Mouse (Mus musculus): ENCODE data around the gene Car5a. TPM values are rescaled to one million over a fixed set of nuclear protein-coding genes. Genes with fewer than 3 reads are reported as not detected.

Gene Car5a
- polyA plus RNA-seq, 1 experiment from 2014 or later = not detected

DNA sequence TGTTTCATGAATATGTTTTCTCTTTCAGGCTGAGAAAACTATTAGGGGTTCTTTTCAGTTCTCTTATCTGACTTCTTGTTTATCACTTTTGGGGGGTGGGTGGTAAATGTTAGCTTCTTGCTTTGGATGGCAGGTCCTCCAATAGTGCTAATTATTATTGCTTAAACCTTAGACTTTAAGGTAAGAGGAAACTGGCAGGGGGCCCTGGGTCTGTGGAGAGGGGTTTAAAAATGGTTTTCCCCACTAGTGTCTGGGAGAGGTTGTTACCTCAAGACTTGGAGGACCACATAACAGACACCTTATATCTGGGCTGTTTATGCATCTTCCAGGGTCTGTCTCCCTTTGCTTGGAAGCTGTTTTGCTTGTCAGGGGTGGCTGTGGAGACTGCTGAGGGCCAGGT, 7.4 kb upstream of the Car5a start:
- 0 out of 2 replicates have a peak overlapping the region, but pooled peaks have one; percentile 38 for H3K27ac ChIP-seq
- peak overlapping the region; percentile 93 for H3K4me3 ChIP-seq
- H3K36me3 ChIP-seq = peaks cover 23% of the 10 kb centered on the region
- H3K4me1 ChIP-seq = peaks cover 75% of the 10 kb centered on the region
- DNase-seq (ENCODE audit: low spot score) = no peak
- no peaks in the 10 kb centered on the region for H3K9me3 ChIP-seq
- H3K27me3 ChIP-seq (ENCODE audit: insufficient read depth, poor library complexity, severe bottlenecking) = no peaks in the 10 kb centered on the region

DNA sequence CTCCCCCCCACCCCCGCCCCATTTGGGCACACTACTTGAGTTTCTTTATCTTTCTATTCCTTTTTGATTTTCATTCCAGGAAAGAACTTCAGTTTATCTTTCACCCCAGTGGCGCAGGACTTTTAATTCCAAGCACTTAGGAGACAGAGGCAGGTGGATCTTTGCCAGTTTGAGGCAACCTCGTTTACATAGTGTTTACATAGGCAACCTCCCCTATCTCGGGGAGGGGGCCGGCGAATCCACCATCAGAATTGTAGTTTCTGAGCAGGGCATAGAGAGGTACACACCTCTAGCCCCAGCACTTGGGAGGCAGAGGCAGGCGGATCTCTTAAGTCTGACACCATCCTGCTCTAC, 6.9 kb upstream of the Car5a start:
- H3K27ac ChIP-seq = peak overlapping the region; percentile 97
- no peak for DNase-seq (ENCODE audit: low spot score)
- peak overlapping the region; percentile 93 for H3K4me3 ChIP-seq
- H3K9me3 ChIP-seq = no peaks in the 10 kb centered on the region
- H3K4me1 ChIP-seq = peaks cover 75% of the 10 kb centered on the region
- peaks cover 23% of the 10 kb centered on the region for H3K36me3 ChIP-seq
- 26% methylated on average over 7 of the region's 7 CpGs for WGBS
- H3K27me3 ChIP-seq (ENCODE audit: insufficient read depth, poor library complexity, severe bottlenecking) = no peaks in the 10 kb centered on the region

DNA sequence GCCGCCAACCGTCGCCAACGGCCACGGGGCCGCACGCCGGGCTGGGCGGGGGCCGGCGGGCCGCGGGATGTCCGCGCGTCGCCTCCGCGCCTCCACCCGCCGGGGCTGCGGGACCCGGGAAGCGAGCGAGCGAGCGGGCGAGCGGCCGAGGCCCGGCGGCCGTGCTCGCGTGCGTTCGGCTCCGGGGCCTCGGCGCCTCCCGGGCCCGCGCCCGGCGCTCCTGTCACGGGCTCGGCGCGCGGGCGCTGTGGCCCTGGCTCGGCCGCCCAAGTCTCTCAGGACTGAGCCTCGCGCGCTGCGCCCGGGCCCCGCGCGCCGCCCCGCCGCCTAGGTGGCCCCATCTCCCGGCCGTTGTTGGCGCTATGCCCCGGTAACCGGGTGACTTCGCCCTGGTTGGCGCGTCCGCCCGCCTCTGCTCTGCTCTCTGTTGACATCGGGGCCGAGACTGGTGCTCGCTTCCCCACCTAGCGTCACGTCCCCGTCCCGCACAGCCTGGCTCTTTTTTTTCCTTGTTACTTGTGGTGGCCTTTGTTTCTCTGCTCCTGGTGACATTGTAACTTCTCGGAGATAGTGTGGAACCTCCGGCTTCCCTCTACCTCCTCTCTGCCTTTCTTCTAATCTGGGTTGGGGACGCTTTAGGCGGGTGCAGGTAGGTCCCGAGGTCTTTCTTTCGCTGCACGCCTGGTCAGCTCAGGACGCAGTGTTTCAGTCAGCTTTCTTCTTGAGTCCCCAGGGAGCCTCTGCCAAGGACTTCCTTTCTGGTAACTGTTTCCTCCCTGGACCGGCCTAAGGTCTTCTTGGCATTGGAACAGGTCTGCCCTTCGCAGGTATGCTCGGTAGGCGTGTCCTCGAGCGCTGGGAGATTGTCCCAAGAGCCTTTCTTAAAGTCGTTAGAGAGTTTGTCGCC, 6.3 kb upstream of the Car5a start:
- no peaks in the 10 kb centered on the region for H3K27me3 ChIP-seq (ENCODE audit: insufficient read depth, poor library complexity, severe bottlenecking)

DNA sequence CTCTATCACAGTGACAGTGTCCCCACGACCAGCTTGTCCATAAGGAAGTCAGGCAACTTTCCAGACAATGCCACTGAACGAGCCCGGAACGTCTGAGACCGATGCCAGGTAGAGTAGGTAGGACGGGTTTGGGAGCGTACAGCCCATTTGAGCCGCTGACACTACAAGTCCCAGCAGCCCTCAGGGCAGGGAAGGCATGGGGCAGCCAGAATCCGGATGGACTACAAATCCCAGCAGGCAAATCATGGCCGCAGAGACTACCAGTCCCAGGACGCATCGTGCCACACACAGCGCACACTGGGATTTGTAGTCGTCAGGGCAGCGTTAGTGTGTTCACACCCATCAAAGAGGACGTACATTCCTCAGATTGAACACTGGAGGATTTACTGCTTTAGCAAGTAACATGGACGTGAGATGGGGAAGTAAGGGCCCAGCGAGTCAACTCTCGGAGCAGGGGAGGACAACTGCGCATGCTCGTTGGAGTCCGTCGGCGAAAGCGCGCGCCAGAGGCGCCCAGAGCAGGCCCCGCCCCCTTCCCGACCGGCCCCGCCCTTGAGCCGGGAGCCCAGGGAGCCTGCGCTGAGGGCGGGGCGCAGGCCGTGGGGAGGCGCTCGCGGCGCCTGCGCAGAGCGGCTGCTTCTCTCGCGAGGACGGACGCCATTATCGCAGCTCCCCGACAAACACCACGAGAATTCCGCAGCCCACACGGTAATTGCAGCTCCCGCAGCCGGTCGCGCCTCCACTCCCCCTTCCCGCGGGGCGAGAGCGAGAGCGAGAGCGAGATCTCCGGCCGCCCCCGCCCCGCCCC, 5.4 kb upstream of the Car5a start:
- no peaks in the 10 kb centered on the region for H3K27me3 ChIP-seq (ENCODE audit: insufficient read depth, poor library complexity, severe bottlenecking)
- under 1% methylated on average over 66 of the region's 66 CpGs for WGBS
- H3K36me3 ChIP-seq = peaks cover 14% of the 10 kb centered on the region
- peak; percentile 99 for DNase-seq (ENCODE audit: low spot score)
- H3K9me3 ChIP-seq = no peaks in the 10 kb centered on the region
- peak overlapping the region; percentile 93 for H3K4me3 ChIP-seq
- H3K4me1 ChIP-seq = peaks cover 62% of the 10 kb centered on the region
- peak overlapping the region; percentile 97 for H3K27ac ChIP-seq

More for the DNA sequence above, 6.3 kb upstream of the Car5a start:
- Histone ChIP-seq H3K27ac (peak overlapping the region; percentile 97), H3K9me3 (no peaks in the 10 kb centered on the region), H3K36me3 (peaks cover 21% of the 10 kb centered on the region), H3K4me3 (peak overlapping the region; percentile 93), H3K4me1 (peaks cover 70% of the 10 kb centered on the region)
- WGBS = 3% methylated on average over 86 of the region's 97 CpGs
- DNase-seq (ENCODE audit: low spot score) = no peak

DNA sequence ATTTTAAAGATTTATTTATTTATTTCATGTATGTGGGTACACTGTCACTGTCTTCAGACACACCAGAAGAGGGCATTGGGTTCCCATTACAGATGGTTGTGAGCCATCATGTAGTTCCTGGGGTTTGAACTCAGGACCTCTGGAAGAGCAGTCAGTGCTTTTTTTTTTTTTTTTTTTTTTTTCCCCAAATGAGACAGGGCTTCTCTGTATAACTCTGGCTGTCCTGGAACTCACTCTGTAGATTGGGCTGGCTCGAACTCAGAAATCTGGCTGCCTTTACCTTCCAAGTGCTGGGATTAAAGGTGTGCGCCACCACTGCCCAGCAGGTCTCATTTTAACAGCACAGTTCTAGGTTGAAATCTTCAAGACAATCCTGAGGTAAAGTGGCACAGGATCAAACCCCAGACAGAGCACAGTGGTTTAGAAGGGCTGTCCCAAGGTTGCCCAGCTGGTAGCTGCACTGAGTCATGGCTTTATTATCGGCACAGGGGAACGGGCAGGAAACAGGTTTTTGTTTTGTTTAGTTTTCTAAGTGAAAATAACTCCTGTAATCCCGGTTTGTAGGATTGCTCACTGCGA, 4.6 kb upstream of the Car5a start, which contains the start of gene Banp:
Gene Banp (plus strand): TSS at position 529 of the 579 bp plus-strand sequence.
- WGBS = 59% methylated on average over 6 of the region's 6 CpGs
- DNase-seq (ENCODE audit: low spot score) = no peak
- Histone ChIP-seq H3K9me3 (no peaks in the 10 kb centered on the region), H3K27ac (peak within 1 kb of the TSS; percentile 97), H3K36me3 (peaks cover 9% of the 10 kb centered on the region), H3K4me3 (peak within 1 kb of the TSS; percentile 93), H3K4me1 (peaks cover 54% of the 10 kb centered on the region), H3K27me3 (ENCODE audit: insufficient read depth, poor library complexity, severe bottlenecking) (no peaks in the 10 kb centered on the region; the same call in 1 of the 2 replicates)

DNA sequence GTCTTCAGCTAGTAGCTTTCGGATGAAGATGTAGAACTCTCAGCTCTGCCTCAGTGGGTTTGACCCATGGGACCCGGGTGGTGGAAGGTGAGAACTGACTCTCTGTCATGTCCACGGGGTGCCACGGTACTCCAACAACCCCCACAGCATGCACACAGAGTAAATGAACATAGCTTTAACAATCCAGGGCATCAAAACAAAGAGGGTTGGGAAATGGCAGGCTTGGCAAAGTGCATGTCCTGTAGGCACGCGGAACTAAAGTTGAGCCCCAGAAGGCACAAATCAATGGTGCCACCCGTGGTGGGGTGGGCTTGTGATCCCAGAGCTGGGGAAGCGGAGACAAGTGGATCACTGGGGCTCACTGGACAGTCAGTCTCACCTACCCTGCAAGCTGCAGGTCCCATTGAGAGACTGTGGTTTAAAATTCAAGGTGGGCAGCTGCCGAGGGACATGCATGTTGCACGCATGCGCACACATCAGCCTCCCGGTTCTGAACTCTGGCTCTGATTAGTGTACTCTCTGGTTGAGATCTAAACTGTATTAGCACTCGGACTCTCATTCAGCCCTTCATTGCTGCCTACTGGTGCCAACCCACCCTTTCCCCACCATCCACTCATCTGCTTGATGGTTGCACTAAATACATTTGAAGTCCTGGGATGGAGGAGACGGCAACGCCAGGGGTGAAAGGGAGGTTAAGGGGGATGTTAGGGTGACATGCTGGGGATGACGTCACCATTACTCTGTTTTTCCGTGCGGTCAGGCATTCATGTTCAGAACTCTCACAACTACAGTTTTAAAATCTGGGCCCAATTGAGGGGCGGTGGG, 3.8 kb upstream of the Car5a start:
- 51% methylated on average over 19 of the region's 19 CpGs for WGBS
- no peak for DNase-seq (ENCODE audit: low spot score)
- H3K4me1 ChIP-seq = peaks cover 47% of the 10 kb centered on the region
- peak overlapping the region; percentile 54 for H3K4me3 ChIP-seq
- H3K36me3 ChIP-seq = peaks cover 2% of the 10 kb centered on the region; the same call in 1 of the 2 replicates
- no peaks in the 10 kb centered on the region; the same call in 1 of the 2 replicates for H3K27me3 ChIP-seq (ENCODE audit: insufficient read depth, poor library complexity, severe bottlenecking)
- H3K27ac ChIP-seq = peak overlapping the region; percentile 85
- no peaks in the 10 kb centered on the region for H3K9me3 ChIP-seq

DNA sequence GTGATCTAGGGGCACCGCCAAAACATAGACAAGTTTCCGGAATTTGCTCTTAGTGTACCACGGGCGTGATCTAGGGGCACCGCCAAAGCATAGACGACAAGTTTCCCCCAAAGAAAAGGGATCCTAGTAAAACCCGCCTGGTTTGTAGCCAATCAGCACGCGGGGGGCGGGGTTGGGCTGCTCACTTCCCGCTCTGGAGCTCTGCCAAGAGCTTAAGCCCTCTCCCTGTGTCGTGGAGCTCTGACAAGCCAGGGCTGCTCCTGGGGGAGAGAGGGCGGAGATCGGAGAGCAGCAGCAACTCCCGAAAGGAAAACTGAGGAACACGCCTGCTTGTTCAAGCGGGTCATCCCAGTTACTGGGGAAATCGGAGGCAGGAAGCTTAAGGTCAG, 3.0 kb upstream of the Car5a start:
- peak overlapping the region; percentile 85 for H3K27ac ChIP-seq
- DNase-seq (ENCODE audit: low spot score) = peak; percentile 97
- H3K9me3 ChIP-seq = no peaks in the 10 kb centered on the region
- H3K4me1 ChIP-seq = peaks cover 43% of the 10 kb centered on the region
- H3K27me3 ChIP-seq (ENCODE audit: insufficient read depth, poor library complexity, severe bottlenecking) = no peaks in the 10 kb centered on the region; the same call in 1 of the 2 replicates
- WGBS = under 1% methylated on average over 18 of the region's 18 CpGs
- peak overlapping the region; percentile 54 for H3K4me3 ChIP-seq
- H3K36me3 ChIP-seq = no peaks in the 10 kb centered on the region

DNA sequence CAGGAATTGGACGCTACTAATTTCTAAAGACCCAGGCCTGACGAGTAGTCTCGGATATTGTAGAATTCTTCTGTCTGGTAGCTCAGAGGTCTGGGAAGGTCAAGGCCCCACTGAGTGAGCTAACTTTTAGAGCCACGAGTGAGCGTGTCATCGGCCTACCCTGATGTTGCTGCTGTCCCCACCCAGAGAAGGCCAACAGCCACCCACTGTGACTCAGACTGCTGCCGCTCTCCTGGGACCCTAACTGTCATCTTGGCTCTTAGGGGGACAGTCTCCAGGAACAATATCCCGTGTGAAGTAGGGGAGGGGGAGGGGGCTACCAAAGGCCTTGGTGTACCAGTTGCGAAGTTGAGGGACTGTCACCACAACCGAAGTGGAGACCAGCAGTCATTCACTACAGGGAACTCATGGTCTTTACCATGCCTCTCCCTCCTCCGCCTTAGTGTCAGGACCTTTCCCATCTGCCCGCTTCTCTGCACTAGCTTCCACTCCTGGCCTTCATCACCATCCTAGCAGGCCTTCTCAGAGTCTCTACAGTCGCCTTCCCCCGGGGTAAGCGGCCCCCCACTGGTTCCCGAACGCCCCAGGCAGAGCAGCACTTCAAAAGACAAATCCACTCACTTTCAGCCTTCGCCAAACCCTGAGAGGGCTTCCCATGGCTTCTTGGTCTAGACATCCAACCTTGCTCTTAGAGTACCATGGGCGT, 2.5 kb upstream of the Car5a start:
- peak overlapping the region; percentile 85 for H3K27ac ChIP-seq
- WGBS = 28% methylated on average over 19 of the region's 19 CpGs

DNA sequence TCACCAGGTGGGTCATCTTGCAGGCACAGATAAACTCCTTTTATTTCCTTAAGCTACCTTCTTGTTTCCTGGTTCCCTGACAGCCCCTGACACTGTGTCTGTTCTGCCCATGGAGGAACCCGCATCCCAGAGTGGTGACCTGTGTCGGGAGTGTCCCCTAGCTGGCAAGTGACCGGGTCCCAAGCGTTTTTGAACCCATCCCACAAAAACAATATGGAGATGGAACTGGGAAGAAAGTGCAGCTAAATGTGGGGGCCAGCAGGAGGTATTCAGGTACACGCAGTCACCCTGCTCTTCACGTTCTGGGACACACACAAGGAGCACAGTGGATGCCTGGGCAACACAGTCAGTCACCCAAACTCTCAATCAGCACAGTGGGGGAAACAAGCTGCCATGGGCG, 1.6 kb upstream of the Car5a start:
- Histone ChIP-seq H3K27me3 (ENCODE audit: insufficient read depth, poor library complexity, severe bottlenecking) (no peaks in the 10 kb centered on the region; the same call in 1 of the 2 replicates), H3K4me3 (0 out of 2 replicates have a peak overlapping the region, but pooled peaks have one; percentile 54), H3K9me3 (no peaks in the 10 kb centered on the region), H3K4me1 (peaks cover 30% of the 10 kb centered on the region), H3K27ac (0 out of 2 replicates have a peak overlapping the region, but pooled peaks have one; percentile 85), H3K36me3 (no peaks in the 10 kb centered on the region)
- no peak for DNase-seq (ENCODE audit: low spot score)
- WGBS = 82% methylated on average over 7 of the region's 7 CpGs

More for the DNA sequence above, 2.5 kb upstream of the Car5a start:
- Histone ChIP-seq H3K9me3 (no peaks in the 10 kb centered on the region), H3K4me1 (peaks cover 38% of the 10 kb centered on the region), H3K36me3 (no peaks in the 10 kb centered on the region), H3K4me3 (peak overlapping the region; percentile 54), H3K27me3 (ENCODE audit: insufficient read depth, poor library complexity, severe bottlenecking) (no peaks in the 10 kb centered on the region; the same call in 1 of the 2 replicates)
- no peak for DNase-seq (ENCODE audit: low spot score)

DNA sequence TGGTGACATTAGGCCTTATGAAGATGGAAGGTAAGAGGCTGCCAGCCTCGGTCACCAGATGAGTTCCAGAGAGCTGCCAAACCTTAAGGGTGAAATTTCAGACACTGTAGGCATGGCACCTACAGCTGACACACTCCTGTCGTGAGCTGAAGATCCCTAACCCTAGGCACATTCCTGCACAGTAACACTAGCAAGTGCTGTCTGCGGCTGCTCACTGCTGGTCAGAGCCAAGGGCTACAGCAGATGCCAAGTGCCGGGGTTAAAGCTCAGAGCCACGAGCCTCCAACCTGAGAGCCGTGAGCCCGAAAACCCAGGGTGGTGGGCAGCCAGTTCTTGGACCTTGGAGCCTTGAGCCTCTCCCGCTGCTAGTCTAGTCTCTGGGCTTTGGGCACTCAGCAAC, 988 bp downstream of the Car5a start:
- H3K27ac ChIP-seq = no peak overlapping the region
- no peak overlapping the region for H3K4me3 ChIP-seq
- DNase-seq (ENCODE audit: low spot score) = no peak
- H3K36me3 ChIP-seq = no peaks in the 10 kb centered on the region
- no peaks in the 10 kb centered on the region for H3K9me3 ChIP-seq
- WGBS = 75% methylated on average over 8 of the region's 8 CpGs
- H3K27me3 ChIP-seq (ENCODE audit: insufficient read depth, poor library complexity, severe bottlenecking) = no peaks in the 10 kb centered on the region; the same call in 1 of the 2 replicates
- H3K4me1 ChIP-seq = peaks cover 22% of the 10 kb centered on the region

DNA sequence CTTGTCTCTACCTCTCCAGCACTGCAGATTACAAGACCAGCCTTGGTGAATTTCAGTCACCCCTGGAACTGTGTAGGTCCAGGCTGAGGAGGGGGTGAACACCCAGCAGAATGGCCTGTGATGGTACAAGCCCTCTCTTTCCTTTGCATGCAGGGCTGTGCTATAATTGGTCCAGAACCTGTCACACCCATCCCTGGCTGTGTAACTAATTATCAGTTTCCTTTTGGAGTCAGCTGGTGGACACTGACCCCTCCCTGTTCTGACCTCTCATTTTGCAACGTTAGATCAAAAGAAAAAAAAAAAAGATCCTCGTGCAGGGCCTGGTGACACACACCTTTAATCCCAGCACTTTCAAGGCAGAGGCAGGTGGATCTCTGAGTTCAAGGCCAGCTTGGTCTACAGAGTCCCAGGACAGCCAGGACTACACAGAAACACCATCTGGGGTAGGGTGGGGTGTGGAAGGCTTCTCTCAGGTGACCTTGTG, 1.6 kb downstream of the Car5a start:
- Histone ChIP-seq H3K36me3 (no peaks in the 10 kb centered on the region), H3K27ac (no peak overlapping the region), H3K4me1 (peaks cover 16% of the 10 kb centered on the region), H3K4me3 (no peak overlapping the region), H3K27me3 (ENCODE audit: insufficient read depth, poor library complexity, severe bottlenecking) (no peaks in the 10 kb centered on the region; the same call in 1 of the 2 replicates), H3K9me3 (no peaks in the 10 kb centered on the region)
- DNase-seq (ENCODE audit: low spot score) = no peak
- 36% methylated on average over 2 of the region's 2 CpGs for whole genome bisulfite sequencing

Data from heart, embryonic 10.5 days (tissue).